ENCODE assay signal across 18 mouse cellular contexts in the genomic region with DNA sequence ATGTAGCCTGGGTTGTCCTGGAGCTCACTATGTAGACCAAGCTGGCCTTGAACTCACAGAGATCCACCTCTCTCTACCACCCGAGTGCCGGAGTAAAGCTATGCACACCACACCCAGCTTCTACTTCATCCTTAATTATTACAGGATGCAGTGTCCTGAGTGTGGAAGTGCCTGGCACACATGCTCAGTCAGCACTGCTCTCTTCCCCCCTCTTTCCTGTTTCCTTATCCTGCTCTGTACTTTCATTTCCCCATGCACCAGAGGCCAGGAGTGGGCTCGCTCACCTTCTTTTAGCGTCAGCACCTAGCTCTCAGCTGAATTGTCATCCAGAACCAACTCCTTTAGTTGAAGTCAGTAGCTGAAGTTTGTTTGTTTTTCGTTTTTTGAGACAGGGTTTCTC. TPM values are rescaled to one million over a fixed set of nuclear protein-coding genes. Genes with fewer than 3 reads are reported as not detected.
"Had no signal": no experiment of that assay in that cellular context is flagged by ENCODE, and none has a peak within 500 bp of the region (broad histone marks: within the 10 kb centered on the region; RNA-seq: fewer than 3 reads in every experiment).

No protein-coding gene starts in this region.

- ATAC-seq: liver, postnatal 0 days; midbrain, embryonic 13.5 days; midbrain, embryonic 15.5 days had no signal

- H3K27ac ChIP-seq: macrophage; midbrain, embryonic 13.5 days; midbrain, embryonic 15.5 days; neural tube, embryonic 12.5 days; stomach, embryonic 15.5 days; stomach, postnatal 0 days had no signal

- H3K4me3 ChIP-seq: megakaryocyte, embryonic 14.5 days; midbrain, embryonic 13.5 days; midbrain, embryonic 15.5 days; neural tube, embryonic 12.5 days; stomach, embryonic 15.5 days had no signal

- H3K4me2 ChIP-seq: lung, embryonic 14.5 days; midbrain, embryonic 11.5 days; midbrain, embryonic 13.5 days; midbrain, embryonic 15.5 days; neural tube, embryonic 12.5 days; stomach, embryonic 15.5 days had no signal

- H3K9ac ChIP-seq: liver, postnatal 0 days; lung, embryonic 14.5 days; midbrain, embryonic 13.5 days; midbrain, embryonic 15.5 days; stomach, embryonic 15.5 days had no signal

- H3K36me3 ChIP-seq: midbrain, embryonic 13.5 days; midbrain, embryonic 15.5 days; neural tube, embryonic 12.5 days; stomach, embryonic 15.5 days had no signal

- DNase-seq: liver, postnatal 0 days; lung, embryonic 14.5 days; lung, postnatal 10 days; right cerebral cortex, postnatal 14 days; thymus, adult 2 months; thymus, postnatal 25 days; thymus, postnatal 4 days had no signal

- H3K9me3 ChIP-seq: megakaryocyte, embryonic 14.5 days; midbrain, embryonic 13.5 days; midbrain, embryonic 15.5 days; neural tube, embryonic 12.5 days; stomach, embryonic 15.5 days had no signal

RNA-seq across cellular contexts. Expression of a gene that starts 5.4 kb away (rescaled TPM):
- total RNA-seq: megakaryocyte progenitor cell, adult 5-6 weeks; monocyte, adult 5-6 weeks; neutrophil, adult 5-6 weeks had no signal
